Mouse (Mus musculus) embryonic facial prominence, embryonic 14.5 days (tissue): ENCODE data around the gene Btbd11. TPM values are rescaled to one million over a fixed set of nuclear protein-coding genes. Genes with fewer than 3 reads are reported as not detected.

Source experiments
- ATAC-seq: fragments of 200-750 bp; cut with Nextera tagmentation; 2 replicates; pipeline ENCODE4 v1.8.0; 2017; ENCODE audit warnings: low read depth, moderate number of reproducible peaks, moderate TSS enrichment
- DNase-seq: peaks from one replicate; pipeline ENCODE4 v3.0.0-alpha.2; 2015; ENCODE audit warnings: low spot score
- H3K27ac ChIP-seq: fragments of 300-500 bp; sonication (generic); replicated peaks from 2 replicates; pipeline ENCODE4 v1.5.1; 2014; ENCODE audit warnings: low read depth, mild to moderate bottlenecking, low read length, moderate library complexity
- H3K27me3 ChIP-seq: fragments of 300-500 bp; sonication (generic); replicated peaks from 2 replicates; pipeline ENCODE4 v1.6.1; 2014; ENCODE audit warnings: low read length; ENCODE audit not compliant: control insufficient read depth, insufficient read depth
- H3K36me3 ChIP-seq: fragments of 300-500 bp; sonication (generic); 2 replicates; pipeline ENCODE4 v1.6.1; 2014; ENCODE audit warnings: low read length, mixed read lengths; ENCODE audit not compliant: control insufficient read depth, insufficient read depth
- H3K4me1 ChIP-seq: fragments of 300-500 bp; sonication (generic); 2 replicates; pipeline ENCODE4 v1.6.1; 2014; ENCODE audit warnings: antibody characterized with exemption, low read length; ENCODE audit not compliant: control insufficient read depth, insufficient read depth
- H3K4me2 ChIP-seq: fragments of 300-500 bp; sonication (generic); 2 replicates; pipeline ENCODE4 v1.6.1; 2014; ENCODE audit warnings: low read depth, mild to moderate bottlenecking, low read length, moderate library complexity, mixed read lengths
- H3K4me3 ChIP-seq: fragments of 300-500 bp; sonication (generic); 2 replicates; pipeline ENCODE4 v1.5.1; 2014; ENCODE audit warnings: low read depth, mild to moderate bottlenecking, low read length
- H3K9ac ChIP-seq: fragments of 300-500 bp; sonication (generic); 2 replicates; pipeline ENCODE4 v1.6.1; 2014; ENCODE audit warnings: low read depth, mild to moderate bottlenecking, low read length, moderate library complexity, mixed read lengths
- H3K9me3 ChIP-seq: fragments of 300-500 bp; sonication (generic); 2 replicates; pipeline ENCODE4 v1.6.1; 2016; ENCODE audit warnings: low read length; ENCODE audit not compliant: control insufficient read depth
- WGBS: fragments of 180-500 bp; shearing (Covaris S2); extraction: QIAGEN DNeasy Blood & Tissue Kit; methylation state at CpG from one replicate; pipeline ENCODE4 v1.1.7; 2014; 5-methylcytosine and 5-hydroxymethylcytosine counted together
- polyA plus RNA-seq: library from polyadenylated mRNA; unstranded; fragments of >200 nt; fragmentation: Nextera tagmentation; extraction: Ambion mirVana; gene quantifications from 2 replicates; pipeline ENCODE4 v1.2.1, GENCODE M21; 2014

Gene Btbd11
- polyA plus RNA-seq, 1 experiment from 2014 or later = 5.8 TPM

DNA sequence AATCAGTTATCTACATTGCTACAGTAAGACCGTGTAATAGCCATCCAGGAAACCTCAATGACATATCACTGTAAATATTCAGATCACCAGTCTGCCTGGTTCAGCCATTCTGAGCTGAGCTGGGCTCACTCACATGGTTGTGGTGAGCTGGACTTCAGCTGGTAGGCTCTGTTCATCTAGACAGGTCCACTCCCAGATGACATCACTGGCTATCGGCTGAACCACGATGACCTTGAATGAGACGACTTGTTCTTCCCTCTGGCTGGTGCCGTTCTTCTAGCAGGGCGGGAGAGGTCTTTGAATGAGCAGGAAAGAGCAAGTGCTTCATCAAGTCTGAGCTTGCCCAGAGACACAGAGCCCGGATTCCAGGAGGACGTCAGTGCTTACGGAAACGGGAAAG lies 19.7 kb upstream of the Btbd11 start:
- no peak overlapping the region for H3K4me3 ChIP-seq
- H3K9ac ChIP-seq = no peak overlapping the region
- no peak overlapping the region for H3K27ac ChIP-seq
- peak; percentile 38 for DNase-seq
- no peak overlapping the region for H3K4me2 ChIP-seq
- WGBS = 80% methylated on average over 10 of the region's 10 CpGs
- H3K4me1 ChIP-seq = no peaks in the 10 kb centered on the region
- no peaks in the 10 kb centered on the region for H3K36me3 ChIP-seq
- ATAC-seq = no peak
- H3K27me3 ChIP-seq = no peaks in the 10 kb centered on the region
- no peaks in the 10 kb centered on the region for H3K9me3 ChIP-seq

DNA sequence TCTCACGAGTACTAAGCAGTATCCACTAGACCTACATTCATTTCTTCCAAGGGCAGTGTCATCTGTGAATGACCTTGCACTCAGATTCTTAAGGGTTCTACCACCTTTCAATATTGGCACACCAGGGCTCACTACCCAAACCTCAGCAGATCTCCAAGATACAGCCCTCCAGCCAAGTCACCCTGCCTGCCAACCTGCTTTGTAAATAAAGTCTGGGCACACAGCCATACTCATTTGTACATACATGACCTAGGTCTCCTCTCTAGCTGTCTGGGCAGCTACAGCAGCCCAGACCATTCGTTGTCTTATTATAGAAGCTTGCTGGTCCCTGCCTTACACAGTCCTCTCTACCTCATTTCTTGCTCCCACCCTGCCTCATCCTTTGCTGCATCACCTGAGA lies 15.3 kb upstream of the Btbd11 start:
- H3K27ac ChIP-seq = no peak overlapping the region
- no peaks in the 10 kb centered on the region for H3K27me3 ChIP-seq
- 78% methylated on average over 2 of the region's 2 CpGs for WGBS
- H3K4me3 ChIP-seq = no peak overlapping the region
- H3K36me3 ChIP-seq = no peaks in the 10 kb centered on the region
- H3K9me3 ChIP-seq = no peaks in the 10 kb centered on the region
- ATAC-seq = no peak
- H3K9ac ChIP-seq = no peak overlapping the region
- DNase-seq = no peak
- H3K4me1 ChIP-seq = no peaks in the 10 kb centered on the region
- no peak overlapping the region for H3K4me2 ChIP-seq

- no peaks in the 10 kb centered on the region for H3K9me3 ChIP-seq
- H3K27ac ChIP-seq = no peak overlapping the region
- H3K9ac ChIP-seq = no peak overlapping the region
- DNase-seq (no peak), ATAC-seq (no peak)
- no peaks in the 10 kb centered on the region for H3K4me1 ChIP-seq
- H3K4me3 ChIP-seq = no peak overlapping the region
- no peak overlapping the region for H3K4me2 ChIP-seq
- H3K36me3 ChIP-seq = no peaks in the 10 kb centered on the region
- 65% methylated on average over 4 of the region's 4 CpGs for WGBS
- no peaks in the 10 kb centered on the region for H3K27me3 ChIP-seq
Measured at GRCm38 (mm10) chr10:85372108-85372507, 14.5 kb upstream of the Btbd11 start.

DNA sequence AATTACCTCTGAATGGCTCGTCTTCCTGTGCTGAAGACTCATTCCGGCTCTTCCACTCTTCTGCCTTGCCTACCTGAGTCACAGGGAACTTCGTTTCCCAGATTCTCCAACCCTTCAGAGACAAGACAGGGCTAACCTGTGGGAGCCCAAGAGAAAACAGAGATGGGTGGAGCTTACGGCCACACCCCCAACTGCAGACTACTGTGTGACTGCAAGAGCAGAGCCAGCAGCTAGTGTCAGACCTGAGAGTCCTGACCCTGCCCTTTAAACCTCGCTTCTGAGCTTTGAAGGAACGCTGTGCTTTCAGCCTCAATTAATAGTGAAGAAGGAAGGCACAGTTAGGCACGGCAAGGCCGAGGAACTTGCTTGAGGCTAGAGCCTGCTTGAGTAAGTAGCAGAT lies 7.6 kb upstream of the Btbd11 start:
- no peaks in the 10 kb centered on the region for H3K9me3 ChIP-seq
- no peak overlapping the region for H3K27ac ChIP-seq
- no peaks in the 10 kb centered on the region for H3K27me3 ChIP-seq
- H3K9ac ChIP-seq = no peak overlapping the region
- ATAC-seq (no peak), DNase-seq (peak; percentile 23)
- no peak overlapping the region for H3K4me3 ChIP-seq
- H3K4me2 ChIP-seq = no peak overlapping the region
- H3K36me3 ChIP-seq = no peaks in the 10 kb centered on the region
- 15% methylated on average over 8 of the region's 8 CpGs for WGBS
- no peaks in the 10 kb centered on the region for H3K4me1 ChIP-seq

DNA sequence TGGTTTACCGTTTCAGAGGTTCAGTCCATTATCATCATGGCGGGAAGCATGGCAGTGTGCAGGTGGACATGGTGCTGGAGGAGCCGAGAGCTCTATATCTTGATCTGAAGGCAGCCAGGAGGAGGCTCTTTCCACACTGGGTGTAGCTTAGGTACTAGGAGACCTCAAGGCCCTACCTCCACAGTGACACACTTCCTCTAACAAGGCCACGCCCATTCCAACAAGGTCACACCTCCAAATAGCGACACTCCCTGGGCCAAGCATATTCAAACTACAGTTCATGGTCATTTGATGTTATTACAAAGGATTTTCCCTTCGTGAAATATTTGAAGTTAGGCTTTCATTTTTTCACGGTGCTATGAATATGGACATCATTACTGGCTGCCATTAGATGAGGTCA lies 3.6 kb upstream of the Btbd11 start:
- no peaks in the 10 kb centered on the region for H3K9me3 ChIP-seq
- no peaks in the 10 kb centered on the region for H3K27me3 ChIP-seq
- 84% methylated on average over 7 of the region's 7 CpGs for WGBS
- no peak overlapping the region for H3K4me3 ChIP-seq
- H3K9ac ChIP-seq = no peak overlapping the region
- no peak overlapping the region for H3K4me2 ChIP-seq
- 0 out of 2 replicates have a peak, but pooled peaks cover under 1% of the 10 kb centered on the region for H3K4me1 ChIP-seq
- no peaks in the 10 kb centered on the region for H3K36me3 ChIP-seq
- H3K27ac ChIP-seq = no peak overlapping the region
- DNase-seq (no peak), ATAC-seq (no peak)

GRCm38 (mm10) chr10:85387219-85388070 lies 831 bp downstream of the Btbd11 start:
- under 1% methylated on average over 53 of the region's 78 CpGs for WGBS
- H3K4me1 ChIP-seq = peaks cover 22% of the 10 kb centered on the region
- no peak; the same call in 1 of the 2 replicates for ATAC-seq
- peak overlapping the region; percentile 76 for H3K9ac ChIP-seq
- no peaks in the 10 kb centered on the region for H3K36me3 ChIP-seq
- DNase-seq = peak; percentile 48
- peak overlapping the region; percentile 100 for H3K4me2 ChIP-seq
- H3K27ac ChIP-seq = peak overlapping the region; percentile 52; the same call in 1 of the 2 replicates
- H3K4me3 ChIP-seq = peak overlapping the region; percentile 67
- H3K27me3 ChIP-seq = no peaks in the 10 kb centered on the region
- H3K9me3 ChIP-seq = no peaks in the 10 kb centered on the region

- Histone ChIP-seq H3K4me1 (peaks cover 22% of the 10 kb centered on the region), H3K9ac (peak overlapping the region; percentile 76), H3K27ac (no peak overlapping the region), H3K9me3 (no peaks in the 10 kb centered on the region), H3K36me3 (no peaks in the 10 kb centered on the region), H3K4me3 (peak overlapping the region; percentile 67), H3K27me3 (no peaks in the 10 kb centered on the region), H3K4me2 (peak overlapping the region; percentile 100)
- WGBS = under 1% methylated on average over 30 of the region's 50 CpGs
- DNase-seq (peak; percentile 13), ATAC-seq (no peak)
Measured at GRCm38 (mm10) chr10:85388071-85388750, 1.6 kb downstream of the Btbd11 start.

DNA sequence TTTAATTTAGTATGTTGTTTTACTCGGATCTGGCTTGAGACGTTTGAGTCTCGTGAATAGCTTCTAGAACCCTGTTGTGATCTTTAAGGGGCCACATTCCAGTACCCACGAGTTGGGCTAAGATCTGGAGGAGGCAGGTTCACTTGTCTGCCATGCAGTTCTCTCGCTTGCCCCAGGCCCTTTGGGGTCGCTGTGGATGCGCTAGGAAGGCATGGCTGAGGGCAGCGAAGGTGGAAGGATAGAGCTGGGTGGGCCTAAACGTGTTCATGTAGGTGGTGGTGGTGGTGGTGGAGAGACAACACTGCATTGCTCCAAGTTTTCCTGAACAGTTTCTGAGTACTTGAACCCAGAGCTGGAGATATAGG lies 2.1 kb downstream of the Btbd11 start:
- no peak for ATAC-seq
- 1% methylated on average over 9 of the region's 9 CpGs for WGBS
- 0 out of 2 replicates have a peak overlapping the region, but pooled peaks have one; percentile 76 for H3K9ac ChIP-seq

More for the DNA sequence above, 2.1 kb downstream of the Btbd11 start:
- no peaks in the 10 kb centered on the region for H3K36me3 ChIP-seq
- peak overlapping the region; percentile 67 for H3K4me3 ChIP-seq
- DNase-seq = peak; percentile 69
- peaks cover 22% of the 10 kb centered on the region for H3K4me1 ChIP-seq
- H3K4me2 ChIP-seq = peak overlapping the region; percentile 100
- no peak overlapping the region for H3K27ac ChIP-seq
- no peaks in the 10 kb centered on the region for H3K9me3 ChIP-seq
- no peaks in the 10 kb centered on the region for H3K27me3 ChIP-seq
